Mouse (Mus musculus) layer of hippocampus, adult 11-12 months (tissue): ENCODE data around the gene Osgep.
A peak's percentile ranks its signal among the peaks of the same experiment; 100 is the strongest.
"Not testable (repeated sequence)": the region's sequence is repeated elsewhere in the genome, so short reads cannot be mapped to it uniquely, and the experiment has no call there.

Source experiments
- DNase-seq: peaks from one replicate; pipeline ENCODE4 v3.0.0; 2022; ENCODE audit warnings: low spot score

Osgep gene

GRCm38 (mm10) chr14:50876236-50876950 is 48.3 kb downstream of the Osgep start:
- DNase-seq = no peak

- DNase-seq = no peak
These were observed 49.0 kb downstream of the Osgep start for GRCm38 (mm10) chr14:50875591-50876230.

GRCm38 (mm10) chr14:50875175-50875574 is 49.5 kb downstream of the Osgep start:
- no peak for DNase-seq

- no peak for DNase-seq
These were observed 53.4 kb downstream of the Osgep start for GRCm38 (mm10) chr14:50871284-50871683.

- DNase-seq = no peak
These were observed 53.9 kb downstream of the Osgep start for GRCm38 (mm10) chr14:50870805-50871143.

GRCm38 (mm10) chr14:50869889-50870804 is 54.5 kb downstream of the Osgep start, which contains the start of gene Tep1:
Tep1 (minus strand) TSS chr14:50870560.
- peak; percentile 61 for DNase-seq

- DNase-seq = no peak
These were observed 56.0 kb downstream of the Osgep start for GRCm38 (mm10) chr14:50868656-50869055.

GRCm38 (mm10) chr14:50868211-50868610 is 56.5 kb downstream of the Osgep start:
- DNase-seq = no peak

GRCm38 (mm10) chr14:50866966-50867365 is 57.7 kb downstream of the Osgep start:
- DNase-seq = no peak

- DNase-seq = not testable (repeated sequence)
These were observed 59.7 kb downstream of the Osgep start for GRCm38 (mm10) chr14:50865005-50865404.

- DNase-seq = no peak
These were observed 62.1 kb downstream of the Osgep start for GRCm38 (mm10) chr14:50862641-50863040.
